Mouse (Mus musculus) mammary gland, adult 2 months (tissue): Measurements from ENCODE around the gene Zfp64. TPM values are rescaled to one million over a fixed set of nuclear protein-coding genes. Genes with fewer than 3 reads are reported as not detected.

Experiments
- polyA plus RNA-seq: library from polyadenylated mRNA; depleted of rRNA; stranded (reverse); fragments of >200 nt; gene quantifications from 2 replicates; pipeline ENCODE4 v1.2.3, GENCODE M21; 2012; ENCODE audit warnings: low replicate concordance; rRNA removed

The Zfp64 gene
- polyA plus RNA-seq, result 22.6 and 35.2 TPM in 2 replicates

GRCm38 (mm10) chr2:168954835-168955716, at the start of gene Zfp64:
Gene Zfp64 (minus strand): TSS chr2:168955587.

Other genes with a start within 250 kb of the Zfp64 start
- gene Atp9a, start 213.2 kb downstream of the Zfp64 start, polyA plus RNA-seq, result 102 and 111 TPM in 2 replicates
- gene Sall4, start 187.6 kb downstream of the Zfp64 start, polyA plus RNA-seq, result 0.83 TPM in 1 of 2 replicates, not detected in the other